Mouse (Mus musculus) MEL (cell line): ENCODE measurements around the gene Tfrc. TPM values are rescaled to one million over a fixed set of nuclear protein-coding genes. Genes with fewer than 3 reads are reported as not detected.

Experiments
- DNase-seq: peaks from one replicate; pipeline ENCODE4 v3.0.0; 2011; ENCODE audit warnings: low read depth, low spot score
- H3K27ac ChIP-seq: 2 replicates; pipeline ENCODE4 v1.5.1; 2012; ENCODE audit warnings: low read depth, mild to moderate bottlenecking, control low read depth, low read length, moderate library complexity; ENCODE audit not compliant: control insufficient read depth
- H3K27me3 ChIP-seq, 2 experiments: fragments of 150-350 bp in 1 of 2; sonication (generic) in 1 of 2; 2 replicates each; pipeline ENCODE4 v1.6.1; 2012; ENCODE audit warnings: low read length in 2 of 2, mild to moderate bottlenecking in 2 of 2, improper control_type of control experiment in 1 of 2, moderate library complexity in 1 of 2; ENCODE audit not compliant: insufficient read depth in 2 of 2, control insufficient read depth in 1 of 2
- H3K36me3 ChIP-seq, 2 experiments: 2 replicates each; pipeline ENCODE4 v1.6.1; 2012 to 2014; ENCODE audit warnings: low read length in 2 of 2, improper control_type of control experiment in 1 of 2, inconsistent platforms in 1 of 2, mild to moderate bottlenecking in 1 of 2; ENCODE audit not compliant: insufficient read depth in 2 of 2, control insufficient read depth in 1 of 2
- H3K4me1 ChIP-seq, 2 experiments: fragments of 150-350 bp in 1 of 2; sonication (generic) in 1 of 2; 2 replicates each; pipeline ENCODE4 v1.6.1; 2012; ENCODE audit warnings: low read length in 2 of 2, improper control_type of control experiment in 1 of 2, mild to moderate bottlenecking in 1 of 2; ENCODE audit not compliant: insufficient read depth in 2 of 2, control insufficient read depth in 1 of 2
- H3K4me3 ChIP-seq, 2 experiments: fragments of 150-350 bp in 1 of 2; sonication (generic) in 1 of 2; 2 replicates each; pipeline ENCODE4 v1.5.1; 2012; ENCODE audit warnings: low read depth in 2 of 2, low read length in 2 of 2, mild to moderate bottlenecking in 2 of 2, moderate library complexity in 2 of 2, control low read depth in 1 of 2, improper control_type of control experiment in 1 of 2; ENCODE audit not compliant: control insufficient read depth in 1 of 2, insufficient read depth in 1 of 2
- H3K79me2 ChIP-seq: 2 replicates; pipeline ENCODE4 v1.6.1; 2012; ENCODE audit warnings: mild to moderate bottlenecking, low read length, moderate library complexity; ENCODE audit not compliant: control insufficient read depth, poor library complexity, insufficient read depth
- H3K9ac ChIP-seq: 2 replicates; pipeline ENCODE4 v1.6.1; 2012; ENCODE audit warnings: low read depth, mild to moderate bottlenecking, control low read depth, low read length, moderate library complexity; ENCODE audit not compliant: control insufficient read depth, poor library complexity, severe bottlenecking
- H3K9me3 ChIP-seq: fragments of 150-350 bp; sonication (generic); replicated peaks from 2 replicates; pipeline ENCODE4 v1.6.1; 2012; ENCODE audit warnings: mild to moderate bottlenecking, low read length, improper control_type of control experiment, moderate library complexity; ENCODE audit not compliant: insufficient read depth
- BHLHE40 ChIP-seq: IDR thresholded peaks from 2 replicates; pipeline ENCODE4 v1.6.1; 2012; ENCODE audit warnings: low read depth, mild to moderate bottlenecking, inconsistent platforms, low read length, improper control_type of control experiment, borderline replicate concordance
- CHD1 ChIP-seq: IDR thresholded peaks from 2 replicates; pipeline ENCODE4 v1.6.1; 2012; ENCODE audit warnings: low read depth, mild to moderate bottlenecking, inconsistent platforms, low read length, improper control_type of control experiment
- CHD2 ChIP-seq: IDR thresholded peaks from 2 replicates; pipeline ENCODE4 v1.6.1; 2011; ENCODE audit warnings: low read length, improper control_type of control experiment
- ELF1 ChIP-seq: IDR thresholded peaks from 2 replicates; pipeline ENCODE4 v1.6.1; 2014; ENCODE audit warnings: low read depth, mild to moderate bottlenecking, inconsistent platforms, low read length, improper control_type of control experiment, moderate library complexity
- EP300 ChIP-seq, 2 experiments: IDR thresholded peaks; 2 replicates each; pipeline ENCODE4 v1.6.1; 2011; ENCODE audit warnings: improper control_type of control experiment in 2 of 2, low read length in 2 of 2, low read depth in 1 of 2, mild to moderate bottlenecking in 1 of 2
- GATA1 ChIP-seq: IDR thresholded peaks from 2 replicates; pipeline ENCODE4 v1.6.1; 2011; ENCODE audit warnings: low read depth, low read length, improper control_type of control experiment
- HCFC1 ChIP-seq: IDR thresholded peaks from 2 replicates; pipeline ENCODE4 v1.6.1; 2012; ENCODE audit warnings: low read depth, mild to moderate bottlenecking, inconsistent platforms, low read length, improper control_type of control experiment, moderate library complexity
- MAFK ChIP-seq: IDR thresholded peaks from 2 replicates; pipeline ENCODE4 v1.6.1; 2011; ENCODE audit warnings: low read depth, mild to moderate bottlenecking, low read length, improper control_type of control experiment, borderline replicate concordance
- MAX ChIP-seq: IDR thresholded peaks from 2 replicates; pipeline ENCODE4 v1.6.1; 2011; ENCODE audit warnings: low read length, improper control_type of control experiment
- MAZ ChIP-seq: IDR thresholded peaks from 2 replicates; pipeline ENCODE4 v1.6.1; 2012; ENCODE audit warnings: low read depth, mild to moderate bottlenecking, inconsistent platforms, low read length, improper control_type of control experiment
- MXI1 ChIP-seq: IDR thresholded peaks from 2 replicates; pipeline ENCODE4 v1.6.1; 2011; ENCODE audit warnings: mild to moderate bottlenecking, low read depth, low read length, improper control_type of control experiment
- MYB ChIP-seq: IDR thresholded peaks from 2 replicates; pipeline ENCODE4 v1.6.1; 2011; ENCODE audit warnings: mild to moderate bottlenecking, low read depth, low read length, improper control_type of control experiment
- NELFE ChIP-seq: IDR thresholded peaks from 2 replicates; pipeline ENCODE4 v1.6.1; 2011; ENCODE audit warnings: low read depth, low read length, improper control_type of control experiment
- NRF1 ChIP-seq: IDR thresholded peaks from 2 replicates; pipeline ENCODE4 v1.6.1; 2014; ENCODE audit warnings: low read depth, mild to moderate bottlenecking, inconsistent platforms, low read length, improper control_type of control experiment, moderate library complexity; ENCODE audit not compliant: poor library complexity, insufficient read depth, severe bottlenecking
- POLR2AphosphoS2 ChIP-seq: IDR thresholded peaks from 2 replicates; pipeline ENCODE4 v1.6.1; 2011; ENCODE audit warnings: low read length, improper control_type of control experiment
- POLR2AphosphoS5 ChIP-seq: IDR thresholded peaks from 2 replicates; pipeline ENCODE4 v1.6.1; 2012; ENCODE audit warnings: low read depth, borderline replicate concordance, mild to moderate bottlenecking, inconsistent platforms, low read length, moderate library complexity, mixed read lengths
- RAD21 ChIP-seq: IDR thresholded peaks from 2 replicates; pipeline ENCODE4 v1.6.1; 2011; ENCODE audit warnings: mild to moderate bottlenecking, low read depth, low read length, improper control_type of control experiment
- SIN3A ChIP-seq: IDR thresholded peaks from 2 replicates; pipeline ENCODE4 v1.6.1; 2012; ENCODE audit warnings: low read length, improper control_type of control experiment, inconsistent platforms
- SMC3 ChIP-seq: IDR thresholded peaks from 2 replicates; pipeline ENCODE4 v1.6.1; 2011; ENCODE audit warnings: low read depth, low read length, improper control_type of control experiment
- TBP ChIP-seq: IDR thresholded peaks from 2 replicates; pipeline ENCODE4 v1.8.0; 2011; ENCODE audit warnings: low read depth, low read length, improper control_type of control experiment
- UBTF ChIP-seq: IDR thresholded peaks from 2 replicates; pipeline ENCODE4 v1.6.1; 2012; ENCODE audit warnings: low read depth, mild to moderate bottlenecking, inconsistent platforms, low read length, improper control_type of control experiment, moderate library complexity, borderline replicate concordance; ENCODE audit not compliant: insufficient read depth
- USF1 ChIP-seq: IDR thresholded peaks from 2 replicates; pipeline ENCODE4 v1.6.1; 2014; ENCODE audit warnings: low read depth, mild to moderate bottlenecking, inconsistent platforms, low read length, improper control_type of control experiment, moderate library complexity
- ZC3H11A ChIP-seq: IDR thresholded peaks from 2 replicates; pipeline ENCODE4 v1.6.1; 2012; ENCODE audit warnings: low read depth, mild to moderate bottlenecking, inconsistent platforms, low read length, improper control_type of control experiment
- ZKSCAN1 ChIP-seq: IDR thresholded peaks from 2 replicates; pipeline ENCODE4 v1.6.1; 2012; ENCODE audit warnings: low read depth, mild to moderate bottlenecking, inconsistent platforms, low read length, improper control_type of control experiment, moderate library complexity
- ZNF384 ChIP-seq: IDR thresholded peaks from 2 replicates; pipeline ENCODE4 v1.6.1; 2012; ENCODE audit warnings: low read depth, mild to moderate bottlenecking, inconsistent platforms, low read length, improper control_type of control experiment
- polyA plus RNA-seq, 2 experiments: library from polyadenylated mRNA; stranded (reverse) in 1 of 2; unstranded in 1 of 2; fragments of >175 nt in 1 of 2; fragments of >200 nt in 1 of 2; gene quantifications; 2 replicates each; pipeline versions ENCODE4 v1.2.1 to v1.2.4; 2012; ENCODE audit warnings: low replicate concordance in 2 of 2, low read depth in 1 of 2; ENCODE audit not compliant: insufficient read length in 2 of 2, insufficient read depth in 1 of 2, missing spikeins in 1 of 2
- total RNA-seq: library from RNA; depleted of rRNA; stranded (reverse); fragments of 300-350 nt; gene quantifications from 2 replicates; pipeline ENCODE4 v1.2.3, GENCODE M21; 2012

Tfrc gene
- total and polyA plus RNA-seq, 3 experiments: 90.9 to 234 (median 106) TPM

GRCm38 (mm10) chr16:32645361-32645914, 36.7 kb downstream of the Tfrc start (continued):
- TF ChIP-seq SIN3A (peak; percentile 83), EP300 (IDR thresholded peaks at IDR 0.05; ENCODE audit: low read depth in 1 of 2, low read length in 2 of 2) (0 out of 4 replicates have a peak, but pooled peaks of 1 of the 2 experiments have one; percentile 6), GATA1 (peak; percentile 70; the same call in 1 of the 2 replicates), UBTF (no peak), ELF1 (no peak), USF1 (peak; percentile 95), MXI1 (peak; percentile 56; the same call in 1 of the 2 replicates), NRF1 (peak; percentile 15; the same call in 1 of the 2 replicates), SMC3 (0 out of 2 replicates have a peak, but pooled peaks have one; percentile 4), RAD21 (no peak; the same call in 1 of the 2 replicates), POLR2AphosphoS5 (no peak; the same call in 1 of the 2 replicates), HCFC1 (no peak; the same call in 1 of the 2 replicates), NELFE (peak; percentile 47; the same call in 1 of the 2 replicates), ZNF384 (no peak), CHD2 (no peak), TBP (peak; percentile 80), BHLHE40 (peak; percentile 98), MYB (no peak), MAFK (no peak), ZKSCAN1 (no peak), ZC3H11A (no peak), MAX (peak; percentile 89), CHD1 (no peak), POLR2AphosphoS2 (no peak), MAZ (no peak)

DNA sequence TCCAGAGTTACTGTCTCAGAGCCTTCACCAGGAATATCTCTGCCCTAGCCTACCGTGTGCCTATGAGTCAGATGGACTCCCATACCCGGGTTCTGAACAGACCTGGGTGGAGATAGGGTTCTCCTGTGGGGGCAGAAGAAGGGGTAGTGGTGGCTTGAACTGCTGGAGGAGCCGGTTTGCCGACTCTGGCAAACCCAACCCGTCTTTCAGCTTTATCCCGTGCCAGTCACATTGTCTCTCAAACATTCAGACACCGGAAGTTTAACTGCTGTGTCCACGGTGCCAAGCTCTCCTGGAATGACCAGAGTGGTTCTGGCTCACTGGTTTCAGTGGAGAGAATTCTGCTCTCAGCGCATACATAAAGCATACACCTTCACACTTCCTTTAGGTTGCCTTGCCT, 37.3 kb downstream of the Tfrc start:
- Histone ChIP-seq H3K27ac (no peak overlapping the region), H3K9me3 (no peaks in the 10 kb centered on the region), H3K4me3 (peak overlapping the region in 1 of 2 experiments; percentile 81; a peak in 2 of 4 replicates), H3K9ac (no peak overlapping the region), H3K4me1 (peaks cover 4 to 14% of the 10 kb centered on the region in 2 experiments), H3K27me3 (no peaks in the 10 kb centered on the region), H3K36me3 (peaks cover 0 to 13% of the 10 kb centered on the region in 2 experiments; a peak in 2 of 4 replicates), H3K79me2 (peaks cover 19% of the 10 kb centered on the region)
- 0 out of 2 replicates have a peak, but pooled peaks have one; percentile 0 for TF ChIP-seq SMC3
- no peak for TF ChIP-seq HCFC1
- no peak for DNase-seq
